Mouse (Mus musculus) cerebellum, postnatal 10 days (tissue): Measurements from ENCODE around the gene Blcap.
A peak's percentile ranks its signal among the peaks of the same experiment; 100 is the strongest.

Experiments used
- DNase-seq, 2 experiments: peaks; one replicate each; pipeline ENCODE4 v3.0.0; 2021; ENCODE audit warnings: mixed read lengths in 2 of 2

The Blcap gene

GRCm38 (mm10) chr2:157559440-157559839 is 11.6 kb downstream of the Blcap start:
- DNase-seq, result peak; percentile 55 to 65

- DNase-seq, result peak; percentile 62 to 65
These were observed 12.6 kb downstream of the Blcap start for GRCm38 (mm10) chr2:157558520-157558919.

- DNase-seq, result peak; percentile 52 to 70
These were observed 13.0 kb downstream of the Blcap start for GRCm38 (mm10) chr2:157558051-157558450.

- no peak for DNase-seq
These were observed 14.9 kb downstream of the Blcap start for GRCm38 (mm10) chr2:157556074-157556698.

GRCm38 (mm10) chr2:157552158-157552886 is 18.8 kb downstream of the Blcap start:
- DNase-seq, result peak; percentile 78 to 84

- DNase-seq, result no peak
These were observed 20.8 kb downstream of the Blcap start for GRCm38 (mm10) chr2:157550292-157550691.

GRCm38 (mm10) chr2:157546686-157547085 is 24.4 kb downstream of the Blcap start:
- DNase-seq, result no peak

- DNase-seq, result no peak
These were observed 26.7 kb downstream of the Blcap start for GRCm38 (mm10) chr2:157544333-157544888.

GRCm38 (mm10) chr2:157542415-157542814 is 28.7 kb downstream of the Blcap start:
- no peak for DNase-seq

GRCm38 (mm10) chr2:157541631-157542030 is 29.4 kb downstream of the Blcap start:
- no peak for DNase-seq

- no peak for DNase-seq
These were observed 30.0 kb downstream of the Blcap start for GRCm38 (mm10) chr2:157540953-157541569.

- DNase-seq, result peak; percentile 65 to 71
These were observed 30.8 kb downstream of the Blcap start for GRCm38 (mm10) chr2:157540073-157540952.

- DNase-seq, result peak; percentile 42 to 51
These were observed 34.0 kb downstream of the Blcap start for GRCm38 (mm10) chr2:157537118-157537517.

- peak; percentile 58 to 68 for DNase-seq
These were observed 34.5 kb downstream of the Blcap start for GRCm38 (mm10) chr2:157536476-157537081.

- no peak for DNase-seq
These were observed 36.9 kb downstream of the Blcap start for GRCm38 (mm10) chr2:157534163-157534562.

GRCm38 (mm10) chr2:157531681-157532426 is 39.2 kb downstream of the Blcap start:
- DNase-seq, result no peak

- no peak for DNase-seq
These were observed 40.8 kb downstream of the Blcap start for GRCm38 (mm10) chr2:157530056-157530955.

GRCm38 (mm10) chr2:157522556-157522955 is 48.5 kb downstream of the Blcap start:
- no peak for DNase-seq

- peak; percentile 61 to 76 for DNase-seq
These were observed 50.6 kb downstream of the Blcap start for GRCm38 (mm10) chr2:157520496-157520895.

GRCm38 (mm10) chr2:157519452-157519851 is 51.6 kb downstream of the Blcap start:
- no peak for DNase-seq
